Mouse (Mus musculus): ENCODE measurements around the gene Scn1a.

Gene Scn1a

GRCm38 (mm10) chr2:66440711-66441110, at the start of gene Scn1a:
TSS of gene Scn1a (minus strand) at chr2:66440840.
- DNase-seq (ENCODE audit: low spot score): no peak

DNA sequence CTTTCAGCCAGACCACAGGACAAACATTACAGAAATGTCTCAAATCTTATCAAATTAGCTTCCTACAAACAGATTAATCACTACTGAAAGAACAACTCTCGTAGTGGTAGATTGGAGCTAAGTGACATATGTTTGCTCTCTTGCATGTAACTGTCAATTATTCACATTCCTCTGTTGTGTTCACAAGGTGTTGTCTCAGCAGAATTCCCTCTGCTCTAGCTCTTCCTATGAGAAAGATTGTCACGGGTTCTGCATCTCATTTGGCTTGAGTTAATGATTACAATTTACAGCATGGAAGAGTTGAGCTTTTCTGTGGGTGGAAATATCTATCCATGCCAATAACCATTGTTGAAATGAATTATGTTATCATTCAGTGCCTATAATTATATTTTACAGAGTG, 37.8 kb upstream of the Scn1a start:
- no peak for DNase-seq (ENCODE audit: low spot score)

- no peak for DNase-seq (ENCODE audit: low spot score)
Measured at GRCm38 (mm10) chr2:66473181-66473822, 32.7 kb upstream of the Scn1a start.

GRCm38 (mm10) chr2:66465484-66465883, 24.8 kb upstream of the Scn1a start:
- DNase-seq (ENCODE audit: low spot score): no peak

GRCm38 (mm10) chr2:66464874-66465458, 24.3 kb upstream of the Scn1a start:
- no peak for DNase-seq (ENCODE audit: low spot score)

GRCm38 (mm10) chr2:66463916-66464315, 23.3 kb upstream of the Scn1a start:
- DNase-seq (ENCODE audit: low spot score): no peak

DNA sequence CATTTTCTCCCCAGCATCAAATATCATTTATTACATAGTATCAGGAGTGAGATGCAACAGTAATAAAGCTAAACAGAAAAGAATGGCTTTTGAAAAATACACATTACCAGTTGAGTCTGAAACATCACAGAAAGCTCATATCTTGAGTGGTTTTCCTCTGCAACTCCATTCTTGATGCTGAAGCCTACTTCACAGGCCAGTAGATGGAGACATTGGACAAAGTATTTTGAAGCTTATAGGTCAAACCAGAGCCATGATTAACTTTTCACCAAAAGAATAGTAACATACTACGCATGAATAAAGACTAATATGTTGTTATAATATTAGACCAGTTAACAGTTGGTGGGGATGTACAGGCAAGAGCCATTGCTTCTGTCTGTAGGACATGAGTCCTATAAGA, 21.8 kb upstream of the Scn1a start:
- no peak for DNase-seq (ENCODE audit: low spot score)

- no peak for DNase-seq (ENCODE audit: low spot score)
Measured at GRCm38 (mm10) chr2:66439764-66440471, 722 bp downstream of the Scn1a start.

GRCm38 (mm10) chr2:66436286-66436685, 4.4 kb downstream of the Scn1a start:
- no peak for DNase-seq (ENCODE audit: low spot score)

DNA sequence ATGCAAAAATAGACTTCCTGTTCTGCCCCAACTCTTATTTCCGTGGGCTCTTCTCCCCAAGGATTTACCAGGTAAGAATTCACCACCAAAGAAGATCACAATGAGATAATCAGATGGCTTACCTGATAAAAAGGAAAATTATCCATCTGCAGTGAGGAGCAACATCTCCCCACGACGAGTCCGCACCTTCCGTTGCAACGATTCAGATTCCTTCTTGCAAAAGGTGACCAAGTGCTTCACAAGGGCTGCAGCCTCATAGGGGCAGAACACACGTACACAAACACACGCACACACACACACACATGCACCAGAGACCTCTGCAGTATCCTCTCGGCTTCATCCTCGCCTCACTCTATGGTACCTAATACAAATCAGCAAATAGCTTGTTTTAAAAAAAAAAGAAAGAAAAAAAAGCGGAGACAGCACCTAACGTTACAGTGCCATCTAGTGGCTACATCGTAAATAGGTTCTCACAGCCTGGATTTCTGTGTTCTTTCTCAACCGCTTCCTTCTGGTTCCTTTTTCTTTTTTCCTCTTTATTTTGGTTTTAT, 30.8 kb downstream of the Scn1a start:
- no peak for DNase-seq (ENCODE audit: low spot score)

DNA sequence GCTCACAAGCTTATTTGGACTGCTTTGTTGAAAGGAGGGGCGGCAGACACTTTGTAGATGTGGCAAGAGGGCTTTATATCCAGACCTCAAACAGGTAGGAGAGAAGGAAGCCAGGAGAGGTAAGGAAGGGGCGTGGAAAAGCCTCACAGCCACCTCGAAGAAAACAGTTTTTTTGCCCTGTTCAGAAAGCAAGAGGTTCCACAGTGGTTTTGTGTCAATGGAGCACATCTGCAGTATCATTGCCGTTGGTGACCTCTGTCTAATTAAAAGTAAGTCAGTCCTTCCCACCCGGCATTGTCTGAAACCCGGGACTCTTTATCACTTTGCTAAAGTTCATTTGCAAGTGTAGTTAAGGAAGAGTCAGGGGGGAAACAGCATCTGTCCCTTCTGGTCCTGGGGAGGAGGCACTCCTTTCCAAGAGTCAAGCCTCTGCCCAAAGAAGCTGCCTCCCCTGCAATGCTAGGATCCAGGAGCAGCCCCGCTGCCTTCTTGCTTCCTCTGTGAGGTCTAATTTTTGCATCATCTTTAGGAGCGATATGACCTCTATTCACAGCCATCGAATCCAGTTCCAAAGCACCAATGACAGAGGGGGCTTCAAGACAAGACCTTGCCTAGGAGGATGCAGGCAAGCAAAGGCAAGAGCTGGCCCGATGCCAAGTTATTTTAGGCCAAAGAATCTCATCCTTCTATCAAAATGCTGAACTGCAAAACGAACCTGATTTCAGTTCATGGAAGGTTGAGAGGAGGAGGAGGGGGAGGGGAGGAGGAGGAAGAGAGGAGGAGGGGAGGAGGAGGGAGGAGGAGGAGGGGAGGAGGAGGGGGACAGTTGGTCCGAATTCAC, 31.5 kb downstream of the Scn1a start:
- no peak for DNase-seq (ENCODE audit: low spot score)

DNA sequence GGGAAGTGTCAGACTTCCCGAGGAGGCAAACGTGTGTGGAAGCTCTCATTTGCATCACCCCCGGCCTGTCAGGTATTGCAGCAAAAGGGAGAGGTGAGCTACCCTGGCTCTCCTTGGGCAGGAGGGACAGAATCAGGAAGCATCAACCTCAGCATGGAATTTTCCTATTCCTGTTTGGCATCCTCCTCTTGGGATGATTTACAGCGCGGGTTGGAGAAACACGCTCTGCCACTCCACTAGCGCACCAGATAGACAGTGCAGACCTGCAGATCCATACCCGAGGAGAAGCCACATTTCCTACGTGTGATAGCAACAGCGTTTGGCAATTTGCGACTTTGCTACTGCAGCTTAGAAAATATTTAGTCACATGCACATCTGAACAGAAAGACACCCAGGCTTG, 32.2 kb downstream of the Scn1a start:
- DNase-seq (ENCODE audit: low spot score): no peak

GRCm38 (mm10) chr2:66392586-66392985, 48.1 kb downstream of the Scn1a start:
- DNase-seq (ENCODE audit: low spot score): no peak

DNA sequence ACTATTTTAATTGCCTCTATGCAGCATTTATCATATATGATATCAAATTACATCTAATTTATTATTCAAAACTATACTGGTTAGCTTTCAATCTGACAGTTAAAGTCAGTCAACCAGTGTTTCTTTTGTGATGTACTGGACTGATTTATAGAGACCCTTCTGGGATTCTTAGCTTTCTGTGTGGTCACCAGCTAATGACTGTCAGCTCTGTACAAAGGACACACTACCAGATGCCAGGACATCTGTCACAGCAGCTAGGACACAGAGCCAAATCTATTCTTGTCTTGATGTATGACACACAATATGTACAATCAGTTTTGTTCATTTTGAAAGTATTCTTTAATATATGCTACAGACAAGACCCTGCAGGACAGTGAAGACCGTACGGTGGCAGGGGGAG, 72.7 kb downstream of the Scn1a start:
- no peak for DNase-seq (ENCODE audit: low spot score)

GRCm38 (mm10) chr2:66350590-66350989, 90.0 kb downstream of the Scn1a start:
- no peak for DNase-seq (ENCODE audit: low spot score)

DNA sequence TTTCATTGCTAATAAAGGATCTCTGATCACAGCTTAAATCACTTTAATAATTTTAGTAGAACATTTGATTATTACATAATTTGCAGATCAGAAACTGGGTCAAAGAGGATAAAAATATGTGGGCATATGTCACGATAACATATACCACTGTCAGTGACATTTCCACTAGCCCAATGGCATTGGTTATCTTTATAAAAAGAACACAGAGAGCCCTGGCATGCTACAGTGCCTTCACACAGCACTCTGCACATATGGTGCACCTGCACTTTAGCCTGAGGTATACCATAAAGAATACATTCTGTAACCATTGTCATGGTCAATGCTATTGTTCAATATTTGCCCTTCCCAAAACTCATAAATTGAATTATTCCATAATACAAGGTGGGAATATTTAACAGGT, 94.0 kb downstream of the Scn1a start:
- no peak for DNase-seq (ENCODE audit: low spot score)

- no peak for DNase-seq (ENCODE audit: low spot score)
Measured at GRCm38 (mm10) chr2:66346181-66346580, 94.5 kb downstream of the Scn1a start.

DNA sequence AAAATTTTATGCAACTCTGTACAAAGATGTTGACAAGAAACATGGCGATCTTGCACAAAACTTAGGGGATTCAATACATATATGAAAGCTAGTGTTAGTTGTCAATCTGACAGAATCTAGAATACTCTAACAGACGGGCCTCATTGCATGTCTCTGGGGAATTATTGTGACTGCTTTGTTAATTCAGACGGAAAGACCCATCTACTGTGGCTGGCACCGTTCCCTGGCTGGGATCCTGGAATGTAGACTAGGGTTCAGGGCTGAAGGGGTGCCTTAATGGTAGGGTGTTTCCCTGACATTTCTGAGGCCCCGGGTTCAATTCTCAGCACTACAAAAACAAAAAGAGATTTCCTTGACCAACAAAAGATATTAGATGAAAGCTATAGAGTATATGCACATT, 103.2 kb downstream of the Scn1a start:
- DNase-seq (ENCODE audit: low spot score): no peak

GRCm38 (mm10) chr2:66336396-66336795, 104.2 kb downstream of the Scn1a start:
- no peak for DNase-seq (ENCODE audit: low spot score)

DNA sequence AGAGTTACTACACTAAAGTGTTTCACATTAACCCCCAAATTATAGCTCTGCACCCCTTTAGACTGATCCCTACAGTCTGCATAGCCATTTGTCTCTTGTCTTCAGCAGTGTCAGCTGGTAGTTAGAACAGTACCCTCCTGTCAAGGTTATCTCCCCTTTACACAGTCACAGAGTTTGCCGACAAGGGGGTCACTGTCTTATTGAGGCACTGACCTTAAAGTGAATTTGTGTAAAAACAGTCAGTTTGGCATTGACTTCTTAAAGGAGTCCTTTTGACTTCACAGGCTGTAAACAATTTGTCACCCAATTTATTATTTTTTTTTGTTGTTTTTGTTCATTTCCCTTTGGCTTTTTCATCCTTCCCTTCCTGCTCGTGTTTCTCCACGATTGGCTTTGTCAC, 168.1 kb downstream of the Scn1a start:
- DNase-seq (ENCODE audit: low spot score): no peak

DNA sequence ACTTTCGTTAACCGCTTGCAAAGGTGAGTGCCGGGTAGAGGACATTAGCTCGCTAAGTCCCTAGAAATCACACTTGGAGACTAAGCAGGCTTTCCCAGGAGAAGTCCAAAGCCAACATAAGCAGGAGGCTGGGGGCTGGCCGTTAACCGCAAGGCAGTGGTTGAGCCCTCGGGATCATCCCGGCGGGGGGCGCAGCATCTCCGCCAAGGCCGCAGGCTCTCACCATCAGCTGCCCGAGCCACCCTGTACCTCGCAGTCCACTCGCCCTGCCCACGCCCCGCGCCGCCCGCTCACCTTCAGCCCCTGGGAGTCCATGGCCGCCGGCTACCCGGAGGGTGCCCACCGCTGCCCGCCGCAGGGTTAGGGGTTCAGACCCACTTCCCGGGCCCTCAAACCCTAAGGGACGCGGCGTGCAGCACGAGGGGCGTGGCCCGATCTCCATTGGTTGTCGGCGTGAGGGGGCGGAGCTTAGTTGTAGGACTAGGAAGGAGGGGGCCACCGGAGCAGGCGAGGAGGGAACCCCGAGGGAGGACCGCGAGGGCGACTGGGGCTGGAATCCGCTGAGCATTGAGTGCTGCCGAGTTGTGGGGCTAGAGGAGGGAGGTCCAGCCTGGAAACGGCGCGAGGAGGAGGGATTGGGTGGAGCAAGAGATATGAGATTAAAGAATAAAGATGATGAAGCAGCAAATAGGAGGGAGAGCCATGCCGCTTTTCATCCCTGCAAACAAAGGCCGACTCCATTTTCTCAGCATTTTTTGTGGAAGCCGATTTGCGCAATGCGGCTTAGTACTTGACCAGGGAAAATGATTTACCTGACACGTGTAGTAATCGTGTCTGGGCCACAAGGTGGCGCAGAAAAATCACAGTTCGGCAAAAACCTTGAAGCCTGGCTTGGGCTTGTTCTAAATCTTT, 184.2 kb downstream of the Scn1a start, which contains the start of gene Ttc21b:
Gene Ttc21b, minus strand, starts transcription at position 398 of the 912 bp plus-strand sequence.
- peak; percentile 85 for DNase-seq (ENCODE audit: low spot score)
